Mouse (Mus musculus) 3134 (cell line): ENCODE results near the gene Rpl36al.
A peak's percentile ranks its signal among the peaks of the same experiment; 100 is the strongest.

Experiments used
- DNase-seq: peaks from one replicate; pipeline ENCODE4 v3.0.0-alpha.2; 2011; ENCODE audit warnings: low spot score; ENCODE audit not compliant: insufficient read length; ENCODE audit errors: extremely low read depth

Rpl36al gene

GRCm38 (mm10) chr12:69159578-69159940 lies 24.3 kb downstream of the Rpl36al start:
- DNase-seq = peak; percentile 79

- peak; percentile 99 for DNase-seq
These were observed 24.9 kb downstream of the Rpl36al start, which contains the start of gene Rps29 for GRCm38 (mm10) chr12:69158765-69159577. Gene Rps29, minus strand, starts transcription at chr12:69159186.

- DNase-seq = no peak
These were observed 25.5 kb downstream of the Rpl36al start for GRCm38 (mm10) chr12:69158366-69158764.

GRCm38 (mm10) chr12:69157107-69157506 lies 26.8 kb downstream of the Rpl36al start:
- DNase-seq = no peak

GRCm38 (mm10) chr12:69156436-69156835 lies 27.4 kb downstream of the Rpl36al start:
- DNase-seq = no peak

- DNase-seq = no peak
These were observed 28.0 kb downstream of the Rpl36al start for GRCm38 (mm10) chr12:69155923-69156322.

GRCm38 (mm10) chr12:69150049-69150448 lies 33.8 kb downstream of the Rpl36al start:
- no peak for DNase-seq

GRCm38 (mm10) chr12:69147166-69147735 lies 36.6 kb downstream of the Rpl36al start:
- DNase-seq = no peak

GRCm38 (mm10) chr12:69143460-69143859 lies 40.4 kb downstream of the Rpl36al start:
- no peak for DNase-seq

- no peak for DNase-seq
These were observed 44.0 kb downstream of the Rpl36al start for GRCm38 (mm10) chr12:69139841-69140240.

GRCm38 (mm10) chr12:69139201-69139600 lies 44.7 kb downstream of the Rpl36al start:
- DNase-seq = no peak
